Mouse (Mus musculus): ENCODE data around the gene Traf7. TPM values are rescaled to one million over a fixed set of nuclear protein-coding genes. Genes with fewer than 3 reads are reported as not detected.

Gene Traf7
- polyA plus RNA-seq, 1 experiment = 142 TPM

GRCm38 (mm10) chr17:24529883-24530282, 2.1 kb upstream of the Traf7 start:
- Histone ChIP-seq H3ac (ENCODE audit: control insufficient read depth, insufficient read length, low read depth) (peak overlapping the region; percentile 77), H3K27me3 (ENCODE audit: control insufficient read depth, insufficient read depth, insufficient read length) (no peaks in the 10 kb centered on the region), H3K4me3 (ENCODE audit: insufficient read depth, poor library complexity, severe bottlenecking) (peak overlapping the region; percentile 68), H3K79me3 (ENCODE audit: low read depth) (peaks cover 42% of the 10 kb centered on the region), H3K36me3 (ENCODE audit: control insufficient read depth, insufficient read depth) (peaks cover 27% of the 10 kb centered on the region), H3K79me2 (ENCODE audit: control insufficient read depth, insufficient read depth) (peaks cover 47% of the 10 kb centered on the region)
- no peak for TF ChIP-seq FOSL1 (IDR thresholded peaks at IDR 0.05; ENCODE audit: insufficient read depth, low read length, poor library complexity, severe bottlenecking)
- TF ChIP-seq MAX (IDR thresholded peaks at IDR 0.05) = no peak
- no peak for TF ChIP-seq MYOG (IDR thresholded peaks at IDR 0.05; ENCODE audit: control insufficient read depth, extremely low read depth, insufficient read length)
- TF ChIP-seq MYOD1 (IDR thresholded peaks at IDR 0.05; ENCODE audit: control insufficient read depth, insufficient read length, low read depth) = no peak
- TF ChIP-seq CTCF (IDR thresholded peaks at IDR 0.05; ENCODE audit: control insufficient read depth, insufficient read depth, insufficient read length) = no peak
- TF ChIP-seq USF1 (IDR thresholded peaks at IDR 0.05; ENCODE audit: low read depth) = no peak
- TF ChIP-seq CEBPB (IDR thresholded peaks at IDR 0.05; ENCODE audit: low read depth) = no peak

- H3K4me3 ChIP-seq (ENCODE audit: insufficient read depth, poor library complexity, severe bottlenecking) = peak overlapping the region; percentile 68
- peaks cover 55% of the 10 kb centered on the region for H3K79me2 ChIP-seq (ENCODE audit: control insufficient read depth, insufficient read depth)
- TF ChIP-seq CTCF (IDR thresholded peaks at IDR 0.05; ENCODE audit: control insufficient read depth, insufficient read depth, insufficient read length) (peak; percentile 56), MAX (IDR thresholded peaks at IDR 0.05) (no peak)
- H3K27me3 ChIP-seq (ENCODE audit: control insufficient read depth, insufficient read depth, insufficient read length) = no peaks in the 10 kb centered on the region
- peak overlapping the region; percentile 77 for H3ac ChIP-seq (ENCODE audit: control insufficient read depth, insufficient read length, low read depth)
- peaks cover 27% of the 10 kb centered on the region for H3K36me3 ChIP-seq (ENCODE audit: control insufficient read depth, insufficient read depth)
- H3K79me3 ChIP-seq (ENCODE audit: low read depth) = peaks cover 48% of the 10 kb centered on the region
Observed at GRCm38 (mm10) chr17:24529007-24529451, 1.3 kb upstream of the Traf7 start.

GRCm38 (mm10) chr17:24528560-24528918, 801 bp upstream of the Traf7 start:
- no peak for TF ChIP-seq FOSL1 (IDR thresholded peaks at IDR 0.05; ENCODE audit: insufficient read depth, low read length, poor library complexity, severe bottlenecking)
- no peak for TF ChIP-seq MAX (IDR thresholded peaks at IDR 0.05)
- no peak for TF ChIP-seq CTCF (IDR thresholded peaks at IDR 0.05; ENCODE audit: control insufficient read depth, insufficient read depth, insufficient read length)
- no peak for TF ChIP-seq MYOG (IDR thresholded peaks at IDR 0.05; ENCODE audit: control insufficient read depth, extremely low read depth, insufficient read length)
- no peak for TF ChIP-seq CEBPB (IDR thresholded peaks at IDR 0.05; ENCODE audit: low read depth)
- TF ChIP-seq MYOD1 (IDR thresholded peaks at IDR 0.05; ENCODE audit: control insufficient read depth, insufficient read length, low read depth) = no peak
- no peak for TF ChIP-seq USF1 (IDR thresholded peaks at IDR 0.05; ENCODE audit: low read depth)
- Histone ChIP-seq H3K36me3 (ENCODE audit: control insufficient read depth, insufficient read depth) (peaks cover 27% of the 10 kb centered on the region), H3ac (ENCODE audit: control insufficient read depth, insufficient read length, low read depth) (peak overlapping the region; percentile 77), H3K79me2 (ENCODE audit: control insufficient read depth, insufficient read depth) (peaks cover 60% of the 10 kb centered on the region), H3K4me3 (ENCODE audit: insufficient read depth, poor library complexity, severe bottlenecking) (peak overlapping the region; percentile 68), H3K79me3 (ENCODE audit: low read depth) (peaks cover 49% of the 10 kb centered on the region), H3K27me3 (ENCODE audit: control insufficient read depth, insufficient read depth, insufficient read length) (no peaks in the 10 kb centered on the region)

- Histone ChIP-seq H3K79me2 (ENCODE audit: control insufficient read depth, insufficient read depth) (peaks cover 72% of the 10 kb centered on the region), H3K79me3 (ENCODE audit: low read depth) (peaks cover 59% of the 10 kb centered on the region), H3ac (ENCODE audit: control insufficient read depth, insufficient read length, low read depth) (peak overlapping the region; percentile 98), H3K4me3 (ENCODE audit: insufficient read depth, poor library complexity, severe bottlenecking) (peak overlapping the region; percentile 68), H3K36me3 (ENCODE audit: control insufficient read depth, insufficient read depth) (peaks cover 27% of the 10 kb centered on the region), H3K27me3 (ENCODE audit: control insufficient read depth, insufficient read depth, insufficient read length) (no peaks in the 10 kb centered on the region)
- TF ChIP-seq MYOD1 (IDR thresholded peaks at IDR 0.05; ENCODE audit: control insufficient read depth, insufficient read length, low read depth) (no peak), MYOG (IDR thresholded peaks at IDR 0.05; ENCODE audit: control insufficient read depth, extremely low read depth, insufficient read length) (no peak), CEBPB (IDR thresholded peaks at IDR 0.05; ENCODE audit: low read depth) (no peak), FOSL1 (IDR thresholded peaks at IDR 0.05; ENCODE audit: insufficient read depth, low read length, poor library complexity, severe bottlenecking) (no peak), USF1 (IDR thresholded peaks at IDR 0.05; ENCODE audit: low read depth) (no peak), CTCF (IDR thresholded peaks at IDR 0.05; ENCODE audit: control insufficient read depth, insufficient read depth, insufficient read length) (no peak), MAX (IDR thresholded peaks at IDR 0.05) (no peak)
Observed at GRCm38 (mm10) chr17:24527315-24527714, 423 bp downstream of the Traf7 start.

DNA sequence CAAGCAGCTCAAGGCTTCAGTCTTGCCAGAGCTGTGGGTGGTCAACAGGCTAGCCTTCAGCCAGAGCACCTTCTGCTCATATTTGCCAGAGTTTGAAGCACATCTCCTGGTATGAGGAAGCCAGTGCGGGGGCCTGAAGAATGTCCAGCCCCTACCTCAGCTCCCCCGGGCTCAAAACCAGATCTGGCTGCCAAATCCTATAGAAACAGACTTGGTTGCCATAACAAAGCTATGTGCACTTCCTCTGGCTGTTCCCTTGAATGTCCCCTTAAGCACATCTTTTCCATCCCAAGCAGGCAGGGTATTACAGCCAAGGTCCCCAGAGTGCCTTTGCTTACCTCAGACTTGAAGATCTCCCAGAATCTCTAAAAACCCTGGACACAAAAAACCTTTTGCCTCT, 3.0 kb downstream of the Traf7 start:
- H3K4me3 ChIP-seq (ENCODE audit: insufficient read depth, poor library complexity, severe bottlenecking) = no peak overlapping the region
- peaks cover 95% of the 10 kb centered on the region for H3K79me2 ChIP-seq (ENCODE audit: control insufficient read depth, insufficient read depth)
- no peaks in the 10 kb centered on the region for H3K27me3 ChIP-seq (ENCODE audit: control insufficient read depth, insufficient read depth, insufficient read length)
- H3K79me3 ChIP-seq (ENCODE audit: low read depth) = peaks cover 80% of the 10 kb centered on the region
- TF ChIP-seq MYOG (IDR thresholded peaks at IDR 0.05; ENCODE audit: control insufficient read depth, extremely low read depth, insufficient read length) (no peak), MAX (IDR thresholded peaks at IDR 0.05) (no peak), FOSL1 (IDR thresholded peaks at IDR 0.05; ENCODE audit: insufficient read depth, low read length, poor library complexity, severe bottlenecking) (no peak), CEBPB (IDR thresholded peaks at IDR 0.05; ENCODE audit: low read depth) (no peak), MYOD1 (IDR thresholded peaks at IDR 0.05; ENCODE audit: control insufficient read depth, insufficient read length, low read depth) (no peak), USF1 (IDR thresholded peaks at IDR 0.05; ENCODE audit: low read depth) (no peak), CTCF (IDR thresholded peaks at IDR 0.05; ENCODE audit: control insufficient read depth, insufficient read depth, insufficient read length) (no peak)
- H3K36me3 ChIP-seq (ENCODE audit: control insufficient read depth, insufficient read depth) = peaks cover 39% of the 10 kb centered on the region
- no peak overlapping the region for H3ac ChIP-seq (ENCODE audit: control insufficient read depth, insufficient read length, low read depth)

- Histone ChIP-seq H3K36me3 (ENCODE audit: control insufficient read depth, insufficient read depth) (peaks cover 42% of the 10 kb centered on the region), H3K79me3 (ENCODE audit: low read depth) (peaks cover 54% of the 10 kb centered on the region), H3ac (ENCODE audit: control insufficient read depth, insufficient read length, low read depth) (no peak overlapping the region), H3K4me3 (ENCODE audit: insufficient read depth, poor library complexity, severe bottlenecking) (no peak overlapping the region), H3K27me3 (ENCODE audit: control insufficient read depth, insufficient read depth, insufficient read length) (no peaks in the 10 kb centered on the region), H3K79me2 (ENCODE audit: control insufficient read depth, insufficient read depth) (peaks cover 66% of the 10 kb centered on the region)
- TF ChIP-seq FOSL1 (IDR thresholded peaks at IDR 0.05; ENCODE audit: insufficient read depth, low read length, poor library complexity, severe bottlenecking) (no peak), MAX (IDR thresholded peaks at IDR 0.05) (no peak), MYOG (IDR thresholded peaks at IDR 0.05; ENCODE audit: control insufficient read depth, extremely low read depth, insufficient read length) (no peak)
Observed at GRCm38 (mm10) chr17:24520450-24520849, 7.3 kb downstream of the Traf7 start.

All from C2C12 (cell line).